8 mouse cellular contexts compared by ENCODE assay signal in genomic region chr7:44815721-44816469, GRCm38 (mm10). TPM values are rescaled to one million over a fixed set of nuclear protein-coding genes. Genes with fewer than 3 reads are reported as not detected.
DNase-seq lines count a peak whose midpoint lies in the region; ATAC-seq lines count a peak whose summit lies in the region.

Nup62 (plus strand) TSS chr7:44816088.
Il4i1 (plus strand) TSS chr7:44816387.

- DNase-seq in adipocyte (ENCODE audit: low spot score), result peak; percentile 96
- DNase-seq in embryo, embryonic 10 days (ENCODE audit: low spot score), result peak; percentile 99
- peak; percentile 100 for DNase-seq in gastrocnemius, postnatal 10 days
- DNase-seq in induced T-regulatory cell, adult 2 months (ENCODE audit: low read depth), result peak; percentile 99
- peak; percentile 95 to 98 for DNase-seq in left cerebral cortex, adult 9 months (ENCODE audit: low spot score in 2 of 2)
- DNase-seq in right cerebral cortex, postnatal 14 days, result peak; percentile 100
- DNase-seq in urinary bladder, postnatal 36 days (ENCODE audit: low spot score in 2 of 2), result peak; percentile 97 to 98

- peak; percentile 82 for ATAC-seq in megakaryocyte progenitor cell, adult 5-6 weeks (replicated peaks; ENCODE audit: poor library complexity)

RNA-seq across cellular contexts. Expression of gene Nup62, which starts in this region (rescaled TPM):
- 10 to 100 TPM; 28.0 to 35.3 TPM for total RNA-seq in gastrocnemius, postnatal 10 days (2021)
- total RNA-seq in megakaryocyte progenitor cell, adult 5-6 weeks (2015), result 39.8 and 47.3 TPM in 2 replicates
- 126 and 140 TPM in 2 replicates for total RNA-seq in megakaryocyte progenitor cell, adult 5-6 weeks (2017)

RNA-seq across cellular contexts. Expression of gene Il4i1, which starts in this region (rescaled TPM):
- total RNA-seq in gastrocnemius, postnatal 10 days (2021), result 1 to 10 TPM; 1.9 to 2.3 TPM
- 0.17 and 1.0 TPM in 2 replicates for total RNA-seq in megakaryocyte progenitor cell, adult 5-6 weeks (2015)
- 0.17 and 0.25 TPM in 2 replicates for total RNA-seq in megakaryocyte progenitor cell, adult 5-6 weeks (2017)

Comparison
In these comparisons a context has a peak if more than half of its experiments do, and no peak if none do; other contexts are left out.
1. Peak in every context shown above with its lines: DNase-seq and ATAC-seq.